Mouse (Mus musculus): ENCODE measurements around the gene Adam12. TPM values are rescaled to one million over a fixed set of nuclear protein-coding genes. Genes with fewer than 3 reads are reported as not detected.

The Adam12 gene
- polyA plus RNA-seq, 1 experiment from 2014 or later = 2.1 TPM

- H3K4me3 ChIP-seq (ENCODE audit: low read depth, low read length) = no peak overlapping the region
Observed at GRCm38 (mm10) chr7:133847175-133847574, 384.8 kb downstream of the Adam12 start.

GRCm38 (mm10) chr7:133842079-133842478 lies 389.9 kb downstream of the Adam12 start:
- H3K36me3 ChIP-seq (ENCODE audit: control insufficient read depth, insufficient read depth, low read length) = no peaks in the 10 kb centered on the region
- H3K4me2 ChIP-seq (ENCODE audit: low read length) = no peak overlapping the region

More at GRCm38 (mm10) chr7:133847175-133847574, 384.8 kb downstream of the Adam12 start:
- no peak overlapping the region for H3K9ac ChIP-seq (ENCODE audit: low read depth, low read length)
- no peaks in the 10 kb centered on the region for H3K36me3 ChIP-seq (ENCODE audit: control insufficient read depth, insufficient read depth, low read length)
- H3K4me1 ChIP-seq (ENCODE audit: control insufficient read depth, insufficient read depth, low read length) = peaks cover 2% of the 10 kb centered on the region; the same call in 1 of the 2 replicates
- no peak overlapping the region for H3K27ac ChIP-seq (ENCODE audit: low read length)
- H3K9me3 ChIP-seq (replicated peaks; ENCODE audit: control insufficient read depth, low read length, poor library complexity, severe bottlenecking) = no peaks in the 10 kb centered on the region
- no peak for ATAC-seq
- 24% methylated on average over 1 of the region's 1 CpGs for WGBS
- no peak overlapping the region for H3K4me2 ChIP-seq (ENCODE audit: low read length)
- H3K27me3 ChIP-seq (ENCODE audit: control insufficient read depth, insufficient read depth, low read depth, low read length) = no peaks in the 10 kb centered on the region

GRCm38 (mm10) chr7:133839546-133839945 lies 392.4 kb downstream of the Adam12 start:
- no peak overlapping the region for H3K4me2 ChIP-seq (ENCODE audit: low read length)
- H3K4me3 ChIP-seq (ENCODE audit: low read depth, low read length) = no peak overlapping the region
- no peaks in the 10 kb centered on the region for H3K36me3 ChIP-seq (ENCODE audit: control insufficient read depth, insufficient read depth, low read length)
- no peaks in the 10 kb centered on the region for H3K27me3 ChIP-seq (ENCODE audit: control insufficient read depth, insufficient read depth, low read depth, low read length)
- peaks cover 3% of the 10 kb centered on the region; the same call in 1 of the 2 replicates for H3K4me1 ChIP-seq (ENCODE audit: control insufficient read depth, insufficient read depth, low read length)
- no peak overlapping the region for H3K9ac ChIP-seq (ENCODE audit: low read depth, low read length)
- ATAC-seq = no peak
- no peaks in the 10 kb centered on the region for H3K9me3 ChIP-seq (replicated peaks; ENCODE audit: control insufficient read depth, low read length, poor library complexity, severe bottlenecking)
- 78% methylated on average over 4 of the region's 4 CpGs for WGBS
- no peak overlapping the region for H3K27ac ChIP-seq (ENCODE audit: low read length)

More at GRCm38 (mm10) chr7:133842079-133842478, 389.9 kb downstream of the Adam12 start:
- Histone ChIP-seq H3K27me3 (ENCODE audit: control insufficient read depth, insufficient read depth, low read depth, low read length) (no peaks in the 10 kb centered on the region), H3K9ac (ENCODE audit: low read depth, low read length) (no peak overlapping the region), H3K9me3 (replicated peaks; ENCODE audit: control insufficient read depth, low read length, poor library complexity, severe bottlenecking) (no peaks in the 10 kb centered on the region), H3K27ac (ENCODE audit: low read length) (no peak overlapping the region), H3K4me1 (ENCODE audit: control insufficient read depth, insufficient read depth, low read length) (peaks cover 3% of the 10 kb centered on the region; the same call in 1 of the 2 replicates), H3K4me3 (ENCODE audit: low read depth, low read length) (no peak overlapping the region)
- WGBS = 42% methylated on average over 6 of the region's 6 CpGs
- no peak for ATAC-seq

Small RNA genes within 50 kb of the gene (microRNA-seq; reads per million reads assigned to microRNA genes)
- not detected for gene Gm23631

Other genes starting within 250 kb of the Adam12 start
- gene D7Ertd443e, start 153.5 kb upstream of the Adam12 start, polyA plus RNA-seq (2015; fragmentation: Nextera tagmentation; extraction: Ambion mirVana) = 0.16 and 0.18 TPM in 2 replicates